Mouse (Mus musculus): ENCODE results near the gene Ttc36. TPM values are rescaled to one million over a fixed set of nuclear protein-coding genes. Genes with fewer than 3 reads are reported as not detected.
"Not testable (repeated sequence)": the region's sequence is repeated elsewhere in the genome, so short reads cannot be mapped to it uniquely, and the experiment has no call there.

Gene Ttc36
- total RNA-seq, 1 experiment from 2014 or later, result 64.1 TPM

GRCm38 (mm10) chr9:44772750-44773651 is 29.9 kb downstream of the Ttc36 start:
- peak; percentile 96 for DNase-seq

GRCm38 (mm10) chr9:44772392-44772749 is 30.5 kb downstream of the Ttc36 start:
- no peak for DNase-seq

- DNase-seq, result no peak
Measured at GRCm38 (mm10) chr9:44771376-44771775, 31.5 kb downstream of the Ttc36 start.

- DNase-seq, result not testable (repeated sequence)
Measured at GRCm38 (mm10) chr9:44768029-44768394, 34.9 kb downstream of the Ttc36 start.

GRCm38 (mm10) chr9:44767101-44768028 is 35.5 kb downstream of the Ttc36 start, which contains the start of the genes Arcn1 and Ift46:
Arcn1 (minus strand) TSS chr9:44767845.
Ift46 (plus strand) TSS chr9:44767908.
- peak; percentile 90 for DNase-seq

- no peak for DNase-seq
Measured at GRCm38 (mm10) chr9:44760873-44761272, 42.0 kb downstream of the Ttc36 start.

Other genes with a start within 250 kb of the Ttc36 start
- gene Cxcr5, start 241.2 kb downstream of the Ttc36 start, total RNA-seq (2021), result 0.56 and 4.4 TPM in 2 replicates
- 122 TPM in 2 replicates for gene Ddx6, start 198.2 kb downstream of the Ttc36 start, total RNA-seq (2021)
- not detected in 2 replicates for gene Treh, start 129.8 kb downstream of the Ttc36 start, total RNA-seq (2021)
- 45.1 and 60.5 TPM in 2 replicates for gene Phldb1, start 67.9 kb downstream of the Ttc36 start, total RNA-seq (2021)
- gene Arcn1, start 35.2 kb downstream of the Ttc36 start, total RNA-seq (2021), result 160 and 166 TPM in 2 replicates
- gene Ift46, start 35.2 kb downstream of the Ttc36 start, total RNA-seq (2021), result 72.1 and 82.3 TPM in 2 replicates
- gene Tmem25, start 3.8 kb downstream of the Ttc36 start, total RNA-seq (2021), result 5.3 and 5.5 TPM in 2 replicates
- 37.2 and 42.9 TPM in 2 replicates for gene Kmt2a, start 78.2 kb upstream of the Ttc36 start, total RNA-seq (2021)
- gene Atp5l, start 117.7 kb upstream of the Ttc36 start, total RNA-seq (2021), result 638 TPM in 2 replicates
- 89.5 and 100 TPM in 2 replicates for gene Ube4a, start 162.5 kb upstream of the Ttc36 start, total RNA-seq (2021)
- gene Cd3g, start 177.4 kb upstream of the Ttc36 start, total RNA-seq (2021), result 2.2 and 14.5 TPM in 2 replicates
- 1.5 and 12.5 TPM in 2 replicates for gene Cd3d, start 178.7 kb upstream of the Ttc36 start, total RNA-seq (2021)
- 1.8 and 19.1 TPM in 2 replicates for gene Cd3e, start 206.6 kb upstream of the Ttc36 start, total RNA-seq (2021)
- gene Mpzl2, start 236.7 kb upstream of the Ttc36 start, total RNA-seq (2021), result 13.0 and 15.3 TPM in 2 replicates

Measured in adrenal gland, postnatal 14 days (tissue).